Comparison of ENCODE assay signal across 33 mouse cellular contexts in genomic region chrX:122484756-122485424, GRCm38 (mm10).
DNase-seq lines count a peak whose midpoint lies in the region; ATAC-seq lines count a peak whose summit lies in the region.
"Had no signal": no experiment of that assay in that cellular context is flagged by ENCODE, and none has a peak within 500 bp of the region (broad histone marks: within the 10 kb centered on the region; RNA-seq: fewer than 3 reads in every experiment).

No protein-coding gene starts in this region.

- H3K4me3 ChIP-seq in midbrain, embryonic 14.5 days (replicated peaks; ENCODE audit: low read depth, low read length): no peak overlapping the region
- H3K4me3 ChIP-seq in midbrain, embryonic 11.5 days (ENCODE audit: low read depth, low read length): no peak overlapping the region
- H3K4me3 ChIP-seq: embryonic facial prominence, embryonic 10.5 days; embryonic facial prominence, embryonic 15.5 days; forebrain, embryonic 13.5 days; heart, embryonic 10.5 days; heart, embryonic 15.5 days; hindbrain, embryonic 15.5 days; midbrain, embryonic 12.5 days; myocyte; neural tube, embryonic 12.5 days; stomach, embryonic 15.5 days had no signal

- 66% methylated on average over 5 of the region's 5 CpGs for WGBS in midbrain, embryonic 14.5 days
- WGBS in midbrain, embryonic 11.5 days: 75% methylated on average over 5 of the region's 5 CpGs

- no peaks in the 10 kb centered on the region for H3K36me3 ChIP-seq in midbrain, embryonic 14.5 days (ENCODE audit: control insufficient read depth, insufficient read depth, low read length)
- H3K36me3 ChIP-seq in midbrain, embryonic 11.5 days (ENCODE audit: control insufficient read depth, insufficient read depth, low read length): no peaks in the 10 kb centered on the region
- H3K36me3 ChIP-seq: embryonic facial prominence, embryonic 10.5 days; embryonic facial prominence, embryonic 15.5 days; heart, embryonic 10.5 days; heart, embryonic 15.5 days; hindbrain, embryonic 15.5 days; midbrain, embryonic 12.5 days; neural tube, embryonic 12.5 days; stomach, embryonic 15.5 days had no signal

- peak; percentile 0 to 19 for DNase-seq in frontal cortex, adult 2 months (ENCODE audit: extremely low spot score in 1 of 2, low spot score in 1 of 2)
- no peak for DNase-seq in frontal cortex, postnatal 14 days (ENCODE audit: low spot score in 2 of 2)
- peak; percentile 51 for DNase-seq in midbrain, embryonic 14.5 days
- no peak for DNase-seq in midbrain, embryonic 11.5 days (ENCODE audit: low spot score, missing footprints)
- DNase-seq in brain, adult 2 months (ENCODE audit: low read depth, low spot score): peak; percentile 22
- DNase-seq in brain, embryonic 18.5 days (ENCODE audit: low read depth, low spot score): peak; percentile 8
- no peak for DNase-seq in MN1 (ENCODE audit: low spot score)
- DNase-seq: adrenal gland, postnatal 25 days; cerebellum, adult 8-10 months; cerebellum, postnatal 25 days; gastrocnemius, postnatal 25 days; heart, adult 11 months; kidney, adult 8-10 months; layer of hippocampus, postnatal 36 days; liver; lung, adult 2 months; lung, postnatal 10 days; right cerebral cortex, postnatal 25 days; thymus, postnatal 14 days had no signal

- H3K9ac ChIP-seq in midbrain, embryonic 14.5 days (replicated peaks; ENCODE audit: low read length): no peak overlapping the region
- no peak overlapping the region for H3K9ac ChIP-seq in midbrain, embryonic 11.5 days (ENCODE audit: low read length)
- H3K9ac ChIP-seq: embryonic facial prominence, embryonic 15.5 days; forebrain, embryonic 13.5 days; heart, embryonic 15.5 days; hindbrain, embryonic 15.5 days; liver, embryonic 14.5 days; midbrain, embryonic 12.5 days; neural tube, embryonic 12.5 days; stomach, embryonic 15.5 days had no signal

- no peak overlapping the region for H3K4me2 ChIP-seq in midbrain, embryonic 14.5 days (ENCODE audit: low read length)
- no peak overlapping the region for H3K4me2 ChIP-seq in midbrain, embryonic 11.5 days
- H3K4me2 ChIP-seq: embryonic facial prominence, embryonic 15.5 days; forebrain, embryonic 13.5 days; heart, embryonic 15.5 days; hindbrain, embryonic 15.5 days; midbrain, embryonic 12.5 days; neural tube, embryonic 12.5 days; stomach, embryonic 15.5 days had no signal

- no peak for ATAC-seq in midbrain, embryonic 14.5 days (ENCODE audit: low FRiP score, low TSS enrichment)
- ATAC-seq in midbrain, embryonic 11.5 days (ENCODE audit: low FRiP score): no peak
- ATAC-seq: CD4-positive, CD25-positive, alpha-beta regulatory T cell, adult 4 months; forebrain, embryonic 13.5 days; intestine, embryonic 16.5 days had no signal

- no peaks in the 10 kb centered on the region for H3K27me3 ChIP-seq in midbrain, embryonic 14.5 days (ENCODE audit: control insufficient read depth, insufficient read depth, low read length)
- no peaks in the 10 kb centered on the region for H3K27me3 ChIP-seq in midbrain, embryonic 11.5 days (ENCODE audit: control insufficient read depth, insufficient read depth, low read length)
- H3K27me3 ChIP-seq: embryonic facial prominence, embryonic 15.5 days; forebrain, embryonic 13.5 days; heart, embryonic 15.5 days; hindbrain, embryonic 15.5 days; midbrain, embryonic 12.5 days; neural tube, embryonic 12.5 days; stomach, embryonic 15.5 days had no signal

- 0 out of 2 replicates have a peak overlapping the region, but pooled peaks have one; percentile 41 for H3K27ac ChIP-seq in midbrain, embryonic 14.5 days (replicated peaks; ENCODE audit: low read depth, low read length)
- no peak overlapping the region for H3K27ac ChIP-seq in midbrain, embryonic 11.5 days (ENCODE audit: low read depth, low read length)
- H3K27ac ChIP-seq: embryonic facial prominence, embryonic 10.5 days; embryonic facial prominence, embryonic 15.5 days; forebrain, embryonic 13.5 days; heart, embryonic 10.5 days; heart, embryonic 15.5 days; hindbrain, embryonic 15.5 days; kidney, postnatal 0 days; liver, embryonic 14.5 days; midbrain, embryonic 12.5 days; neural tube, embryonic 12.5 days; stomach, embryonic 15.5 days had no signal

- H3K4me1 ChIP-seq in midbrain, embryonic 14.5 days (ENCODE audit: control insufficient read depth, insufficient read depth, low read length): no peaks in the 10 kb centered on the region
- H3K4me1 ChIP-seq in midbrain, embryonic 11.5 days (ENCODE audit: control insufficient read depth, insufficient read depth, low read length): no peaks in the 10 kb centered on the region
- H3K4me1 ChIP-seq: embryonic facial prominence, embryonic 10.5 days; embryonic facial prominence, embryonic 15.5 days; forebrain, embryonic 13.5 days; heart, embryonic 10.5 days; heart, embryonic 15.5 days; hindbrain, embryonic 15.5 days; midbrain, embryonic 12.5 days; neural tube, embryonic 12.5 days; stomach, embryonic 15.5 days had no signal

- H3K9me3 ChIP-seq in midbrain, embryonic 14.5 days (ENCODE audit: control insufficient read depth, low read length): no peaks in the 10 kb centered on the region
- no peaks in the 10 kb centered on the region for H3K9me3 ChIP-seq in midbrain, embryonic 11.5 days (ENCODE audit: control insufficient read depth, low read length)
- H3K9me3 ChIP-seq: embryonic facial prominence, embryonic 10.5 days; embryonic facial prominence, embryonic 15.5 days; forebrain, embryonic 13.5 days; heart, embryonic 10.5 days; heart, embryonic 15.5 days; hindbrain, embryonic 15.5 days; midbrain, embryonic 12.5 days; neural tube, embryonic 12.5 days; stomach, embryonic 15.5 days had no signal

Comparison
In these comparisons a context has a peak if more than half of its experiments do, and no peak if none do; other contexts are left out.
1. DNase-seq: peak in frontal cortex, adult 2 months (2 of 2), midbrain, embryonic 14.5 days (single experiment), brain, adult 2 months (single experiment) and brain, embryonic 18.5 days (single experiment); none in frontal cortex, postnatal 14 days (0 of 2), midbrain, embryonic 11.5 days (single experiment) and MN1 (single experiment).